Mouse (Mus musculus) midbrain, embryonic 10.5 days (tissue): Measurements from ENCODE around the gene Rad51b. TPM values are rescaled to one million over a fixed set of nuclear protein-coding genes. Genes with fewer than 3 reads are reported as not detected.
A peak's percentile ranks its signal among the peaks of the same experiment; 100 is the strongest.

Experiments used
- DNase-seq: peaks from one replicate; pipeline ENCODE4 v3.0.0-alpha.2; 2017; ENCODE audit warnings: low spot score
- H3K27ac ChIP-seq: fragments of 300-500 bp; sonication (generic); replicated peaks from 2 replicates; pipeline ENCODE4 v1.5.1; 2016; ENCODE audit warnings: mild to moderate bottlenecking
- H3K27me3 ChIP-seq: fragments of 300-500 bp; sonication (generic); 2 replicates; pipeline ENCODE4 v1.6.1; 2016; ENCODE audit warnings: low read depth, mild to moderate bottlenecking; ENCODE audit not compliant: poor library complexity, severe bottlenecking
- H3K36me3 ChIP-seq: fragments of 300-500 bp; sonication (generic); 2 replicates; pipeline ENCODE4 v1.6.1; 2016; ENCODE audit warnings: mild to moderate bottlenecking, moderate library complexity
- H3K4me1 ChIP-seq: fragments of 300-500 bp; sonication (generic); 2 replicates; pipeline ENCODE4 v1.6.1; 2016
- H3K4me3 ChIP-seq: fragments of 300-500 bp; sonication (generic); 2 replicates; pipeline ENCODE4 v1.5.1; 2016; ENCODE audit warnings: mild to moderate bottlenecking, moderate library complexity
- H3K9me3 ChIP-seq: fragments of 300-500 bp; sonication (generic); replicated peaks from 2 replicates; pipeline ENCODE4 v1.6.1; 2016; ENCODE audit warnings: mild to moderate bottlenecking
- WGBS: fragments of 180-500 bp; shearing (Covaris S2); methylation state at CpG from one replicate; pipeline ENCODE4 v1.1.7; 2016; 5-methylcytosine and 5-hydroxymethylcytosine counted together
- polyA plus RNA-seq: library from polyadenylated mRNA; unstranded; fragments of >200 nt; fragmentation: Nextera tagmentation; extraction: Ambion mirVana; gene quantifications from 2 replicates; pipeline ENCODE4 v1.2.1, GENCODE M21; 2016

The Rad51b gene
- polyA plus RNA-seq, 1 experiment from 2014 or later = 7.8 TPM

DNA sequence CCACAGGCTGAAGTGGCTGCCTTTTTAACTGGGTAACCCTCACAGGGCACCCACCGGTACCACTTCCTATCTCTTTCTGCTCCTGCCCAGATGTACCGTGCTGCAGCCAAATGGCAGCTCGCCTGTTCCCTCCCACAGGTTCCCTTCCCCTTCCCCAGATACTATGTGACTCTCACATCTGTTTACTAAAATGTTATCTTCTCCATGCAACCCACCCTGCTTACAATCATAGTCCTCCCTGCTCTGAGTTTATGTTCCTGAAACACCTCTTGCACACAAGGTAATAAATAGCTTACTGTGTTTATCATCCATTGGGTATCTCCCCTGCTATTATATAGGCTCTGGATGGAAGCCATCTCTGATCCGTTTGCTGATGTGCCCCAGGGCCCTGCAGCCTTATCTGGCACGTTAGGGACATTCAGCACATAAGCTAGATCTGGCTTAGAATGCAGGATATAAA lies 530.2 kb downstream of the Rad51b start:
- peaks cover 50% of the 10 kb centered on the region for H3K4me1 ChIP-seq
- H3K27me3 ChIP-seq = no peaks in the 10 kb centered on the region; the same call in 1 of the 2 replicates
- peak overlapping the region; percentile 63 for H3K27ac ChIP-seq
- no peaks in the 10 kb centered on the region for H3K9me3 ChIP-seq
- H3K4me3 ChIP-seq = no peak overlapping the region
- no peaks in the 10 kb centered on the region for H3K36me3 ChIP-seq
- 78% methylated on average over 5 of the region's 5 CpGs for WGBS
- no peak for DNase-seq

DNA sequence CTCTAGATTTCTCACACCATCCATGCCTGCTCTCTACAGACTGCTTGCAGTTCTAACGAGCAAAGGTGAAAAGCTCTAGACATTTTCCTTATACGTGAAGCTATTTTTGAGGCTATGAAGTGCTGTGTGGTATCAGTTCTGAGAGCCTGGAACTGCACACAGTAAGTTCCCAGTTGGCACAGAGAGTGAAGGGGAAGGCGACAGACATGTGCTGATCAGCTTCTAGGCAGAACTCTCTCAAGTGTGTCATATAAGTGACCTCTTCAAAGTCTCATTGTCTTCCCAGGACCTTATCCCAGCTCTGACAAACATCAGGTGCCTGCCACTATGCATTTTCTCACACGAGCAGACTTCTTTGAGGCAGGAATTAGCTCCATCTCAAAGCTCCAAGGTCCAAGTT lies 530.7 kb downstream of the Rad51b start:
- Histone ChIP-seq H3K27ac (peak overlapping the region; percentile 63; the same call in 1 of the 2 replicates), H3K36me3 (no peaks in the 10 kb centered on the region), H3K4me3 (no peak overlapping the region), H3K4me1 (peaks cover 50% of the 10 kb centered on the region), H3K27me3 (no peaks in the 10 kb centered on the region), H3K9me3 (no peaks in the 10 kb centered on the region)
- WGBS = 75% methylated on average over 4 of the region's 4 CpGs
- DNase-seq = no peak

DNA sequence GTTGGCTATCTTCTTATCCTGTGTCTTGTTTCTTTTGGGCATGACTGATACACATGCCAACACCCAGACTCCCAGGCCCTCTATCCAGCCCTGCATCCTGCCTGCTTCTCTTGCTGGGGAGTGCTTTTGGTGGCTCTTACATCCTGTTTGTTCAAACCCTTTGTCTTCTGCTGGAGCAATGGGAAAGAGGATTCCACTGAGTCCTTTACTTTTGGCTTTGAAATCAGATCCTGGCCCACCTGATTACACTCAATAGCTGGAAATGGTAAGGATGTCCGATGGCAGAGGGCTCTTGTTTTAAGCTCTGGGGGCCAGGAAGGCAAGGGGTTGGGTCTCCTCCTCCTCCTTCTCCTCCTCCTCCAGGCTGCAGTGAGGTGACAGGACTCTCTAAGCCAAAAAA lies 533.6 kb downstream of the Rad51b start:
- no peaks in the 10 kb centered on the region for H3K9me3 ChIP-seq
- DNase-seq = no peak
- H3K27me3 ChIP-seq = no peaks in the 10 kb centered on the region
- H3K36me3 ChIP-seq = no peaks in the 10 kb centered on the region
- WGBS = 24% methylated on average over 1 of the region's 1 CpGs
- peak overlapping the region; percentile 29 for H3K27ac ChIP-seq
- H3K4me3 ChIP-seq = no peak overlapping the region
- H3K4me1 ChIP-seq = peaks cover 37% of the 10 kb centered on the region

DNA sequence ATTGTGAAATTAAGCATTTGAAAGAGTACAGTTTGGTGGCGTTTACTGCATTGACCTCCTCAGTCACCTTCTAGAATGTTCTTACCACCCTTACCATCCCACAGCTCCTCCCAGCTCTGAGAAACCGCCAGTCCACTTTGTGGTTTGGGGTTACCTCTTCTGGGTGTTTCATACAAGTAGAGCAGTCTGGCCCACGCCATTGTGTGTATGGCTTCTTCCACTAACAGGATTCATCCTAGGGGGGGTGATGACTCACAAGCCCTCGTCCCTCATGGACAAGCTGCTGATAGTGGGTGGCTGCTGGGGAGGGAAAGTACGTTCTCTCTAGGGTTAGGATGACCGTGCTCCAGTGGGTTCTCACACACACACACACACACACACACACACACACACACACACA lies 535.5 kb downstream of the Rad51b start:
- no peaks in the 10 kb centered on the region for H3K27me3 ChIP-seq
- H3K4me3 ChIP-seq = no peak overlapping the region
- 95% methylated on average over 6 of the region's 6 CpGs for WGBS
- H3K27ac ChIP-seq = peak overlapping the region; percentile 46
- peaks cover 25% of the 10 kb centered on the region for H3K4me1 ChIP-seq
- DNase-seq = no peak
- no peaks in the 10 kb centered on the region for H3K36me3 ChIP-seq
- H3K9me3 ChIP-seq = no peaks in the 10 kb centered on the region

- Histone ChIP-seq H3K4me1 (peaks cover 46% of the 10 kb centered on the region), H3K27me3 (no peaks in the 10 kb centered on the region), H3K9me3 (no peaks in the 10 kb centered on the region), H3K4me3 (no peak overlapping the region), H3K36me3 (no peaks in the 10 kb centered on the region), H3K27ac (peak overlapping the region; percentile 33; the same call in 1 of the 2 replicates)
- WGBS = 93% methylated on average over 8 of the region's 8 CpGs
- DNase-seq = no peak
These were observed 538.4 kb downstream of the Rad51b start for GRCm38 (mm10) chr12:79835521-79835920.

- no peaks in the 10 kb centered on the region for H3K36me3 ChIP-seq
- DNase-seq = no peak
- H3K4me3 ChIP-seq = no peak overlapping the region
- H3K27me3 ChIP-seq = no peaks in the 10 kb centered on the region
- H3K27ac ChIP-seq = peak overlapping the region; percentile 87
- no peaks in the 10 kb centered on the region for H3K9me3 ChIP-seq
- peaks cover 63% of the 10 kb centered on the region for H3K4me1 ChIP-seq
- 51% methylated on average over 6 of the region's 6 CpGs for WGBS
These were observed 541.3 kb downstream of the Rad51b start for GRCm38 (mm10) chr12:79838181-79838961.

DNA sequence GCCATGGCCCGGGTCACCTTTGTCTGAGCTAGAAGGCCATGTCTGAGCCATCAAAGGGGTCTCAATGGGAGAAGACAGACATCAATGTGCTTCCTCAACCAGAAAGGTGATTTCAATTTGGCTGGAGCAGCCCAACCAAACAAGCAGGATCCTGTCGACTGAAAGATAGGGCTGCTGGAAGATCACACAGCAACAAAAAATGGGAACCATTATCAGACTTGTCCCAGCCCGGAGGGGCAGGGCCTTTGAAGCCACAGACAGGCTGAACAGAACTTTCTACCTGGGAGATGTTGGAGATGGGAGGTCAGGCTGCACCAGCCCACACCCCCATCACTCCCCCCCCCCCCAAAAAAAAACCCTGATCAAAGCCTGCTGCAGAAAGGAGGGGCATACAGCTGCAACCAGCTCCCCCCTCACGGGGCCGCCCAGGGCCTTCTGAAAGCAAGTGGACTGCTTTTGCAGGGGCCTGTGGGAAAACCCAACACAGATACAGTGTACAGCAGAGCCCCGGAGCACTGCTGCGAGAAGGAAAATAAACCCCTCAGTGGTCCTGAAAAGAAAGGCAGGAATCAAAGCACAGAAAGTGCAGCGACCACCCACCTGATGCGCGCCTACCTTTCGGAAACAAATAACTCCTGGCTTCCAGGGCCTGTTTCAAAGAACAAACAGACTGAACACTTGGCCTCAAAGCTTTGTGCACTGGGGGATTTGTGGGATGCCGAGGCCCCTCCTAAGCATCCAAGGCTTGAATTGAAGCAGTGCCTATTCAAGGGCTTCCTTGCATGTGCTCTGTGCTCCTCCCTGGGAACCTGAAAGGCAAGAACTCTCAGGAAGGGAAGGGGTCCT lies 542.2 kb downstream of the Rad51b start:
- 19% methylated on average over 12 of the region's 12 CpGs for WGBS
- H3K4me3 ChIP-seq = no peak overlapping the region
- peak; percentile 53 for DNase-seq

GRCm38 (mm10) chr12:79840465-79840864 lies 543.4 kb downstream of the Rad51b start:
- Histone ChIP-seq H3K4me1 (peaks cover 84% of the 10 kb centered on the region), H3K27ac (peak overlapping the region; percentile 87), H3K27me3 (no peaks in the 10 kb centered on the region), H3K4me3 (no peak overlapping the region), H3K36me3 (no peaks in the 10 kb centered on the region), H3K9me3 (no peaks in the 10 kb centered on the region)
- WGBS = 54% methylated on average over 5 of the region's 5 CpGs
- DNase-seq = no peak

More for the DNA sequence above, 542.2 kb downstream of the Rad51b start:
- H3K9me3 ChIP-seq = no peaks in the 10 kb centered on the region
- peaks cover 73% of the 10 kb centered on the region for H3K4me1 ChIP-seq
- H3K27me3 ChIP-seq = no peaks in the 10 kb centered on the region
- no peaks in the 10 kb centered on the region for H3K36me3 ChIP-seq
- peak overlapping the region; percentile 87 for H3K27ac ChIP-seq

- no peak for DNase-seq
- WGBS = 94% methylated on average over 3 of the region's 3 CpGs
- Histone ChIP-seq H3K27ac (peak overlapping the region; percentile 87), H3K36me3 (no peaks in the 10 kb centered on the region), H3K27me3 (no peaks in the 10 kb centered on the region), H3K4me3 (no peak overlapping the region), H3K9me3 (no peaks in the 10 kb centered on the region), H3K4me1 (peaks cover 92% of the 10 kb centered on the region)
These were observed 544.2 kb downstream of the Rad51b start for GRCm38 (mm10) chr12:79841248-79841647.

GRCm38 (mm10) chr12:79842319-79842718 lies 545.2 kb downstream of the Rad51b start:
- no peak for DNase-seq
- H3K27me3 ChIP-seq = no peaks in the 10 kb centered on the region
- H3K4me3 ChIP-seq = no peak overlapping the region
- no peaks in the 10 kb centered on the region for H3K9me3 ChIP-seq
- 58% methylated on average over 7 of the region's 7 CpGs for WGBS
- peaks cover 100% of the 10 kb centered on the region for H3K4me1 ChIP-seq
- no peaks in the 10 kb centered on the region for H3K36me3 ChIP-seq
- H3K27ac ChIP-seq = peak overlapping the region; percentile 87

DNA sequence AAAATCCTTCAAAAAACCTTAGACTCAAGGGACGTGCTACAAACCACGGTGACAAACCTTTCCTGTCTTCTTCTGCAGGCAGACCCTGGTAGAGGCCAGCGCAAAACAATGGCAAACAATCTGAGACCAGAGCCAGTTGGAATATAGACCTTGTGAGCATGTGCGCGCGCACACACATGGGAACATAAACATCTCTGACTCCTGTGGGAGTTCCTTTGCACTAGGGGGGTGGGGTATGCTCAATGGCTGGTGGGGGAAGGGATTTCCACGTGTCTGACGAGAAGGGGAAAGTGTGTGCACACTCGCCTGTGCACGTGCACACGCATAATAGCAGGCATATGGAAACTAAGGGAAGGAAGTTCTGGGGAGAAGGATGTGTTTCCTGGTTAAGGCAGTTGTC lies 545.9 kb downstream of the Rad51b start:
- WGBS = 81% methylated on average over 11 of the region's 11 CpGs
- peaks cover 100% of the 10 kb centered on the region for H3K4me1 ChIP-seq

DNA sequence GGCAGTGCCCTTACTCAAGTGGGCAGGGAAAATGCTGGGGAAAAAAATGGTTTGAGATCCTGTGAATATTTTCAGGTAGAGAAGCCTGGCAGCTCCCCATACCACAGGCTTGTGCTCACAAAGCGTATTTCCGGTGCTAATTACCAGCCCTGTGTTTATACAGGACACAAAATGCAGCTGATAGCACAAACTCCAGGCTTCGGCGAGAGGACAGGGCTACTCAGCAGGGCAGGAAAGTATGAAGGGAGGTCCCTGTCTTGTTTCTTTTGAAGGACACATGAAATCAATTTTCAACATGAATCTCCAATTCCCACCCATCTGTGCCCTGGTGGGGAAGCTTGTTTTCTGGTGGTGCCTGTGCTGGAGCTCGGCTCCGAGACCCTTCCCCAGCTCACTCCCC lies 546.4 kb downstream of the Rad51b start:
- DNase-seq = no peak
- Histone ChIP-seq H3K27me3 (no peaks in the 10 kb centered on the region), H3K4me1 (peaks cover 100% of the 10 kb centered on the region), H3K9me3 (no peaks in the 10 kb centered on the region), H3K36me3 (no peaks in the 10 kb centered on the region), H3K27ac (peak overlapping the region; percentile 87), H3K4me3 (no peak overlapping the region)
- 71% methylated on average over 6 of the region's 6 CpGs for WGBS

More for the DNA sequence above, 545.9 kb downstream of the Rad51b start:
- H3K9me3 ChIP-seq = no peaks in the 10 kb centered on the region
- H3K4me3 ChIP-seq = no peak overlapping the region
- H3K27me3 ChIP-seq = no peaks in the 10 kb centered on the region
- peak overlapping the region; percentile 87 for H3K27ac ChIP-seq
- DNase-seq = no peak
- H3K36me3 ChIP-seq = no peaks in the 10 kb centered on the region
